Mouse (Mus musculus) embryonic facial prominence, embryonic 10.5 days (tissue): ENCODE measurements around the gene Nrcam. TPM values are rescaled to one million over a fixed set of nuclear protein-coding genes. Genes with fewer than 3 reads are reported as not detected.

Experiments
- DNase-seq: peaks from one replicate; pipeline ENCODE4 v3.0.0-alpha.2; 2017; ENCODE audit warnings: low spot score
- H3K27ac ChIP-seq: fragments of 300-500 bp; sonication (generic); replicated peaks from 2 replicates; pipeline ENCODE4 v1.5.1; 2016; ENCODE audit warnings: mild to moderate bottlenecking
- H3K27me3 ChIP-seq: fragments of 300-500 bp; sonication (generic); replicated peaks from 2 replicates; pipeline ENCODE4 v1.6.1; 2016; ENCODE audit warnings: low read depth, mild to moderate bottlenecking; ENCODE audit not compliant: poor library complexity, severe bottlenecking
- H3K36me3 ChIP-seq: fragments of 300-500 bp; sonication (generic); replicated peaks from 2 replicates; pipeline ENCODE4 v1.6.1; 2016; ENCODE audit warnings: mild to moderate bottlenecking, moderate library complexity
- H3K4me1 ChIP-seq: fragments of 300-500 bp; sonication (generic); 2 replicates; pipeline ENCODE4 v1.6.1; 2016
- H3K4me3 ChIP-seq: fragments of 300-500 bp; sonication (generic); 2 replicates; pipeline ENCODE4 v1.5.1; 2016; ENCODE audit warnings: mild to moderate bottlenecking, moderate library complexity
- H3K9me3 ChIP-seq: fragments of 300-500 bp; sonication (generic); 2 replicates; pipeline ENCODE4 v1.6.1; 2016; ENCODE audit warnings: mild to moderate bottlenecking
- WGBS: fragments of 180-500 bp; shearing (Covaris S2); methylation state at CpG from one replicate; pipeline ENCODE4 v1.1.7; 2016; 5-methylcytosine and 5-hydroxymethylcytosine counted together
- polyA plus RNA-seq: library from polyadenylated mRNA; unstranded; fragments of >200 nt; fragmentation: Nextera tagmentation; extraction: Ambion mirVana; gene quantifications from 2 replicates; pipeline ENCODE4 v1.2.1, GENCODE M21; 2016

Gene Nrcam
- polyA plus RNA-seq, 1 experiment from 2014 or later = 15.2 TPM

- no peaks in the 10 kb centered on the region for H3K27me3 ChIP-seq
- WGBS = 75% methylated on average over 8 of the region's 8 CpGs
Observed at GRCm38 (mm10) chr12:44378431-44379161, 49.9 kb downstream of the Nrcam start.

GRCm38 (mm10) chr12:44380805-44381204 is 52.1 kb downstream of the Nrcam start:
- no peak overlapping the region for H3K27ac ChIP-seq
- no peaks in the 10 kb centered on the region for H3K4me1 ChIP-seq
- no peak for DNase-seq
- no peak overlapping the region for H3K4me3 ChIP-seq
- H3K36me3 ChIP-seq = no peaks in the 10 kb centered on the region
- H3K9me3 ChIP-seq = no peaks in the 10 kb centered on the region
- 89% methylated on average over 4 of the region's 4 CpGs for WGBS
- no peaks in the 10 kb centered on the region for H3K27me3 ChIP-seq

More at GRCm38 (mm10) chr12:44378431-44379161, 49.9 kb downstream of the Nrcam start:
- H3K27ac ChIP-seq = no peak overlapping the region
- no peaks in the 10 kb centered on the region for H3K9me3 ChIP-seq
- 0 out of 2 replicates have a peak, but pooled peaks cover 5% of the 10 kb centered on the region for H3K4me1 ChIP-seq
- H3K4me3 ChIP-seq = no peak overlapping the region
- no peak for DNase-seq
- no peaks in the 10 kb centered on the region for H3K36me3 ChIP-seq

GRCm38 (mm10) chr12:44386398-44386797 is 57.7 kb downstream of the Nrcam start:
- 58% methylated on average over 7 of the region's 7 CpGs for WGBS
- Histone ChIP-seq H3K27ac (no peak overlapping the region), H3K4me1 (peaks cover 21% of the 10 kb centered on the region), H3K9me3 (no peaks in the 10 kb centered on the region), H3K36me3 (no peaks in the 10 kb centered on the region), H3K27me3 (no peaks in the 10 kb centered on the region), H3K4me3 (no peak overlapping the region)
- no peak for DNase-seq

DNA sequence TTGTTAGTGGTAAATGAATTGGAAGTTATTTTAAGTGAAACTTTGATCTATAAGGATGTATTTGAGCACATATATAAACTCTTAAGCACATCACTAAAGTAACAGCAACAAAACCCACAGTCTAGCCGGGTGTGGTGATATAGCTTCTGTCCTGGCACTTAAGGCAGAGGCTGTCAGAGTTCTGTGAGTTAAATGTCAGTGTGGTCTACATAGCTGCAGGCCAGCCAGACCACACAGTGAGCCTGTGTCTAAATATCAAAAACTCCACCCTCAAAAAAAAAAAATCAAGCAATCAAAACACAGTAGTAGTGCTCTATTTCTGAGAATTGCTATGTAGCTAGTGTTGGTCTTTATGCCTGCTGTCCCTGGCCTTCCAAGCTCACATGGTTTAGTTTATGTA is 59.5 kb downstream of the Nrcam start:
- no peak for DNase-seq
- no peaks in the 10 kb centered on the region for H3K36me3 ChIP-seq
- H3K4me3 ChIP-seq = no peak overlapping the region
- H3K27me3 ChIP-seq = no peaks in the 10 kb centered on the region
- WGBS = 35% methylated on average over 1 of the region's 1 CpGs
- H3K9me3 ChIP-seq = no peaks in the 10 kb centered on the region
- no peak overlapping the region for H3K27ac ChIP-seq
- H3K4me1 ChIP-seq = peaks cover 21% of the 10 kb centered on the region

GRCm38 (mm10) chr12:44390391-44391137 is 61.9 kb downstream of the Nrcam start:
- H3K4me3 ChIP-seq = no peak overlapping the region
- peaks cover 21% of the 10 kb centered on the region for H3K4me1 ChIP-seq
- H3K27ac ChIP-seq = no peak overlapping the region
- no peaks in the 10 kb centered on the region for H3K36me3 ChIP-seq
- H3K9me3 ChIP-seq = no peaks in the 10 kb centered on the region
- DNase-seq = no peak
- no peaks in the 10 kb centered on the region for H3K27me3 ChIP-seq
- WGBS = 70% methylated on average over 5 of the region's 5 CpGs

- Histone ChIP-seq H3K36me3 (no peaks in the 10 kb centered on the region), H3K27me3 (no peaks in the 10 kb centered on the region), H3K4me3 (no peak overlapping the region), H3K27ac (no peak overlapping the region), H3K4me1 (0 out of 2 replicates have a peak, but pooled peaks cover 5% of the 10 kb centered on the region), H3K9me3 (no peaks in the 10 kb centered on the region)
- no peak for DNase-seq
- WGBS = 88% methylated on average over 3 of the region's 3 CpGs
Observed at GRCm38 (mm10) chr12:44394901-44395300, 66.2 kb downstream of the Nrcam start.

DNA sequence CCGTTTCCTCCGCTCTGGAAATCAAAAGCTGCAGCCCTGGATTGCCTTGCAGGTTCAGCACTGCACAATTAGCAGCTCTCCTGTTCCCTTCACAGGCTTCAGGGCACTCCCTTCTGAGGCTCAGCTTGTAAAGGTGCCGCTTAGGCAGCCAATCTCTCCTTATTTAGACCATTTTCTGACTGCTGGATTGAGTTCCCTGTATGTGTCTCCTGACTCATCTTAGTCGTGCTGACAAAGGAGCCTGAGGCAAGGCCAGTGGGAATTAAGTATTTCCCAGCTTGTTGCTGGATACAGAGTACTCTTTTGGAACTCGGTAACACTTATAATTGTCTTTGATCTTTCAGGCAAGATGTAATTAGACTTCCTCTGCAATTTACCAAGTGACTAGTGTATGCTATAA is 69.1 kb downstream of the Nrcam start:
- no peak for DNase-seq
- WGBS = 31% methylated on average over 5 of the region's 5 CpGs
- no peak overlapping the region for H3K27ac ChIP-seq
- H3K4me1 ChIP-seq = 0 out of 2 replicates have a peak, but pooled peaks cover 5% of the 10 kb centered on the region
- H3K9me3 ChIP-seq = no peaks in the 10 kb centered on the region
- no peaks in the 10 kb centered on the region for H3K27me3 ChIP-seq
- H3K36me3 ChIP-seq = no peaks in the 10 kb centered on the region
- no peak overlapping the region for H3K4me3 ChIP-seq

DNA sequence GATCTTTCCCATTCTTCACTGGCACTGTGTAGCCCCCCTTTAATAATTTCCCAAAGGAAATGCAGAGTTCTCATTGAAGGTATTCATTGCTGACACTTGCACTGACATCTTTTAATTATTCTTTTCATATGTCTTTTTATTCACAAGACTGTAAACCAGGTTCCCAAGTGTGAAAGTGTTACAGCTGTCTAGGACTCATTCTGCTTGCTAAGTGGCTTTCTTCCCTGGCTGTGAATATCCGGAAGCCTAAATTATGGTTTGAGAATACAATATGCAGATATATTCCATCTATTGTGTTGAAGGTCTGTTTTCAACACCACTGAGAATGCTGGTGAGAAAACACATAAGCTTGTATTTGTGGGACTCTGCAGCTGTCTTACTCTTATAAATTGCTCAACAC is 73.4 kb downstream of the Nrcam start:
- H3K27me3 ChIP-seq = no peaks in the 10 kb centered on the region
- no peaks in the 10 kb centered on the region for H3K36me3 ChIP-seq
- H3K4me3 ChIP-seq = no peak overlapping the region
- no peaks in the 10 kb centered on the region for H3K9me3 ChIP-seq
- no peak for DNase-seq
- no peak overlapping the region for H3K27ac ChIP-seq
- WGBS = 92% methylated on average over 1 of the region's 1 CpGs
- H3K4me1 ChIP-seq = peaks cover 16% of the 10 kb centered on the region; the same call in 1 of the 2 replicates

- no peak overlapping the region for H3K27ac ChIP-seq
- no peaks in the 10 kb centered on the region for H3K27me3 ChIP-seq
- H3K4me1 ChIP-seq = peaks cover 11% of the 10 kb centered on the region; the same call in 1 of the 2 replicates
- no peaks in the 10 kb centered on the region for H3K36me3 ChIP-seq
- no peak overlapping the region for H3K4me3 ChIP-seq
- no peaks in the 10 kb centered on the region for H3K9me3 ChIP-seq
- 82% methylated on average over 1 of the region's 1 CpGs for WGBS
- DNase-seq = no peak
Observed at GRCm38 (mm10) chr12:44403270-44403669, 74.6 kb downstream of the Nrcam start.

- Histone ChIP-seq H3K4me1 (peaks cover 11% of the 10 kb centered on the region; the same call in 1 of the 2 replicates), H3K4me3 (no peak overlapping the region), H3K36me3 (no peaks in the 10 kb centered on the region), H3K27me3 (no peaks in the 10 kb centered on the region), H3K9me3 (no peaks in the 10 kb centered on the region), H3K27ac (no peak overlapping the region)
- no peak for DNase-seq
- WGBS = 22% methylated on average over 3 of the region's 3 CpGs
Observed at GRCm38 (mm10) chr12:44403731-44404424, 75.2 kb downstream of the Nrcam start.

- H3K9me3 ChIP-seq = no peaks in the 10 kb centered on the region
- WGBS = 90% methylated on average over 4 of the region's 4 CpGs
- no peak for DNase-seq
Observed at GRCm38 (mm10) chr12:44409786-44410185, 81.1 kb downstream of the Nrcam start.

DNA sequence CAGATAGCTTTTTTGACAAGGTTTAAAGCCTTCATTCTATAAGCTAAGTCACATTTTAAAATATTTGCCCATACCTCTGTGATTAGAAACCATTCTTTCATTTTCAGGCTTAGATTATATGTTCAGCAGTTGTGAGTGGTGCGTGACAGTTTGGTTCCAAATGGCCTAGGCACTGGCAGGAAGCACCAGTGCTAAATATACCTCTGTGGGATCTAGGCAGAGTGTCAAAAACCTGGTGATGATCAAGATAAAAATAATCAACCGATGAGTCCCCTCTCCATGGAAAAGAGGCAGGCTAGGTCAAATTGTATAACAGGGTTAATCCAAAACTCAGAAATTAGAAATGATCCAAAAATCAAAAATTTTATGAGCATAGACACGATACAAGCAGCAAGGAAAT is 82.3 kb downstream of the Nrcam start:
- no peak for DNase-seq
- no peak overlapping the region for H3K27ac ChIP-seq
- no peaks in the 10 kb centered on the region for H3K4me1 ChIP-seq
- no peak overlapping the region for H3K4me3 ChIP-seq
- WGBS = 87% methylated on average over 3 of the region's 3 CpGs
- no peaks in the 10 kb centered on the region for H3K27me3 ChIP-seq
- H3K9me3 ChIP-seq = no peaks in the 10 kb centered on the region
- H3K36me3 ChIP-seq = no peaks in the 10 kb centered on the region

More at GRCm38 (mm10) chr12:44409786-44410185, 81.1 kb downstream of the Nrcam start:
- Histone ChIP-seq H3K36me3 (no peaks in the 10 kb centered on the region), H3K27me3 (no peaks in the 10 kb centered on the region), H3K4me3 (no peak overlapping the region), H3K27ac (no peak overlapping the region), H3K4me1 (no peaks in the 10 kb centered on the region)
